Mouse (Mus musculus) T-helper 17 cell (primary cell): Measurements from ENCODE around the gene Pitpnm1.
"Not testable (repeated sequence)": the region's sequence is repeated elsewhere in the genome, so short reads cannot be mapped to it uniquely, and the experiment has no call there.

Source experiments
- in situ Hi-C, 2 experiments: fragments of 300-600 bp; cut with MboI, MseI; formaldehyde crosslinking; loops; 1 replicate in 1 of 2; 2 replicates in 1 of 2; pipeline ENCODE4 v1.15.1; 2025; ENCODE audit warnings: high pct_unique_total_duplicates in 2 of 2

Pitpnm1 gene

DNA sequence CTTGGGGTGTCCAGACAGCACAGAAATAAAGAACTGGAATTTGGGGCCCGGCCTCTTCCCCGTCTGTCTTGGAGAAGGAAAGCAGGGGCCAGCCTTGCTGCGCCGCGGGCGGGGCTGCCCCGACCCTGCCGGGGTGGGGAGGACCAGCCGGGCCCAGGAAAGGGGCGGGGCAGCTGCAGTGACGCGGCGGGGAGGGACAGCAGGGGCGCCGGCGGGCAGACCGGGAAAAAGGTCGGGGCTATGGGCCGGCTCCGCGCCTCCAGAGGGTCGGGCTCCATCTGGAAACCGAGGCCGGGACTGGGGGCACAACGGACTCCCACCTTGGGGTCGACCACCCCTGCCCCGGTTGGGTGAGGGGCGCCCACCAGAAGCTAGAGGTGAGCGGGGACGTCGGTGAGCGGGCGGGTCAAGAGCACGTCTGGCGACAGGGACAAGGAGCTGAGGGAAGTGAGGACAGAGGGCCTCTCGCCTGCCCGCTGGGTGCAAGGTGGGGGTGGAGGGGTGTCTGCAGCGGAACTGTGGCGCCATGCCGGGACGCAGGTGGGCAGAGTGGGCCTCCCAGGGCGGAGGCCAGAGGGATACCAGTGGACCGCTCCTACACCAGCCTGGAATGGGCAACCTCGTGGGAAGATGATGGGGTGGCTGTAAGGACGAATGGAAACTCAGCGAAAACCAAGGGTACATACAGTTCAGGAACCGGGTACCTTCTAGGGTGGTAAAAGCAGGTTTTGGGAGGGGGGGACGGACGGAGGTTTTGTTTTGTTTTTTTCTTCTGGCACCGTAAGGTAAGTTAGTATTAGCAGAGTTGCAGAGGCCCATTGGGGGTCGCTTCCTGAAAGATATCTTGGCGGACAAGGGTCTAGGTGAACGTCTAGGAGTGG, at the start of gene Pitpnm1:
Gene Pitpnm1, plus strand, starts transcription at position 162 of the 881 bp plus-strand sequence.
- in situ Hi-C loops = loop anchor here (5.0 to 10.0 kb wide), 3 partner anchors 43 to 515 kb away; partner anchors contain the start of genes Gstp3 (in 1 of the 2), Lrfn4 (in 1 of the 2) and Ptprcap (in 1 of the 2)

DNA sequence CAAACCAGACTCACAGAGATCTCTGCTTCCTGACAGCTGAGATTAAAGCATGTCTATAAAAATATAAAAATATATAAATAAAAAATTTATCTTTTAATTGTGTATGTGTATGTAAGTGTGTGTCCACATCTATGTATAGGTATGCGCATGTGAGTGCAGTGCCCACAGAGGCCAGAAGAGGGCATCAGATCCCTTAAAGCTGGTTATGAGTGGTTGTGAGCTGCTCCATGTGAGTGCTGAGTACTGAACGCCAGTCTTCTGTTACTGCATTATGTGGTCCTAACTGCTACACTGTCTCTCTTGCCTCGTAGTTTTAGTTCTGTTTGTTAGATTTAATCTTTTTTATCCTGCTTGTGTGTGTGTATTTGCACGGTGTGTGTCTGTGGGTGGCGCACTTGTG, 48.8 kb upstream of the Pitpnm1 start:
- in situ Hi-C loops = no loop called here

DNA sequence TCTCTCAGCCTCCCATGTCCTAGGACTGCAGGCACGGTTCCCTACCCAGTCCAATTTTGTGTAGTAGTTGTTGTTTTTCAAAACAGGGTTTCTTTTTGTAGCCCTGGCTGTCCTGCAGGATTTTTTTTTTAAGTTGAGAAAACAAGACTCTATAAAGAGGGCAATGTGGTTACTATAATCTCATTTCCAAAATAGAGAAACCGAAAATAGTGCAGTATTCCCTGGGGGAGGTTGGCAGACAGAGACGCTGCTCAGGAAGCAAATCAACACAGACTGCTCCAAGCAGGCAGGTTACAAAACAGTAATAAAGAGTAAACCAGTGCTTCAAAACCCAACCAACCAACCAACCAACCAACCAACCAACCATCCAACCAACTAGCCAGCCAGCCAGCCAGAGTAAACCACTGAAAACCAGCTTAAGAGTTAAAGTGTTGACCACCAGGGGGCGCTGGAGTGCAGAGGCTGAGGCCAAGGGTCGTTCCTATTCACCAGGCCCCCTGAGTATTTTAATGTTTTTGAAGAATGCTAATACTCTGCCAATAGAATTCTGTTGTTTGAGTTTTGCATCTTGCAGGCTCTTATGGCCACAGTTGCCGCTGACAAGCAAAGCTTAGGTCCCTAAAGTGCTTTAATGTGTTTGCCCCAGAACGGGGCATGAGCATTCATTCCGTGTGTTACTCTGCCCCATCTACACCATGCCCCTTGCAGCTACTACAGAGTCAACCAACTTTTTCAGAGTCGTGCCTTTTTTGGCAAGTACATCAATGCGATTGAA, 47.9 kb upstream of the Pitpnm1 start:
- in situ Hi-C loops = no loop called here

DNA sequence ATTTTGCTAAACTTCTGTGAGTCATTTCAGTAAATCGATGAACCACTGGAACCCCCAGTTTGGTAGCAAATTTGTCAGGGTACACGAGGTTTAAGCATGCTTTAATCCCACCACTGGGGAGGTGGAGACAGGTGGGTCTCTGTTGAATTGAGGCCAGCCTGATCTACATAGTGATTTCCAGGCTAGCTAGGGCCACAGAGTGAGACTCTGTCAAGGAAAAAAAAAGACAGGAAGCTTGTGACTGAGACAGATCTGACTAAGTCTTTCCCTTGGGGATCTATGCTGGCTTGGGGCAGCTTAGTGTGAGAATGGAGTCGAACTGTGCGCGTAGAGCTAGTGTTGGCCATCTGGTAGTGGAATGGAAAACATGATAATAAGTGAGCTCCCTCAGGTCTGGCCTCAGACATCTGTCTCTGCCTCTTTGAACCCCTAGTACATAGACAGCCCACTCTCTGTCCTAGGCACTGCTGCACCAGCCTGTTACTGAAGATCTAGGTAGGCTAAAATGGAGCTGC, 47.2 kb upstream of the Pitpnm1 start:
- in situ Hi-C loops = no loop called here

DNA sequence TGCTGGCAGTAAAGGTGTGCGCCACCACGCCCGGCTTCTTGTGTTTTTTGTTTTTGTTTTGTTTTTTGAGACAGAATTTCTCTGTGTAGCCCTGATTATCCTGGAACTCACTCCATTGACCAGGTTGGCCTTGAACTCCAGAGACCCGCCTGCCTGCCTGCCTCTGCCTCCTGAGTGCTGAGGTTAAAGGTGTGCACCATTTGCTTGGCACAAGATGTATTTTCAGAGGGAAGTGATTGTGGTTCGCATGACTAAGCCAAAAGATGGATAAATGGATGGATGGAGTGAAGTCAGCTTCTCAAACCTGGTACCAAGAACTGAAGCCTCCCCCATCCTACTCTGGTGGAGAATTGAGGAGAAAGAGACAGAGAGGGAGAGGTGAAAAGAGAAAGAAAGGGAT, 45.2 kb upstream of the Pitpnm1 start:
- in situ Hi-C loops = loop anchor here in 1 of 2 experiments (5.0 kb wide), 1 partner anchor 43 kb away; the partner anchor contains the start of genes Cdk2ap2 and Pitpnm1

DNA sequence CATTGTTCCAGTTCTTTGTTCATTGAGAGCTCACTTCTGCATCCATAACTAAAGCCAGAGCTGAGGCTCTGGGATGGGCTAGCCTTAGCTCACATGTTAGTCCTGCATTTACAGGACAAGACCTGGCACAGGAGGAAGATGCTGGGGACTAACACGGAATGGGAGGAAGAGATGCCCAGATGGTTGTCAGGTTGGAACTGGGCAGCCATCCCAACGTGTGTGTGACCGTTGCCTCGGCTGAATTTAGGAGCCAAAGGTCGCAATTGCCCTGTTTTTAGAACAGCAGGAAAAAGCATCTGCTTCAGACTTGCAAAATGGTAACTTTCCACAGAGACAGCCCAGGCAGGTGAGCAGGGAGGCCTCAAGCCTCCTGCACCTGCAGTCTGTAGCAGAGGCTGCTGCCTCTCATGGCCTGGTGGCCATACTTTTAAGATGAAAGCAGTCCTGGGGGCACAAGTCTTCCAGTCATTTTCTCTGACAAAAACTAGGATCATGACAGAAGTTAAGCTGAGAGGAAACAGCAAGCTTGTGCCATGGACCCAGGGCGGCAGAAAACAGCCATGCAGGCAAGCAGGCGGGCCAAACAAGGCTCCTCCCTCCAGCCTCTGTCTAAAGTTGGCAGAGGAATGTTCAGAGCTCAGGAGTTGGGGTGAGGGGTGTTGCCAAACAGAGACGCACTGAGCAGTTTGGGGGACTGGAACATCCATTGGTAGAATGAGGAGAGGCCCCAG, 44.4 kb upstream of the Pitpnm1 start:
- in situ Hi-C loops = loop anchor here in 1 of 2 experiments (5.0 kb wide), 1 partner anchor 42 kb away; the partner anchor contains the start of genes Cdk2ap2 and Pitpnm1

DNA sequence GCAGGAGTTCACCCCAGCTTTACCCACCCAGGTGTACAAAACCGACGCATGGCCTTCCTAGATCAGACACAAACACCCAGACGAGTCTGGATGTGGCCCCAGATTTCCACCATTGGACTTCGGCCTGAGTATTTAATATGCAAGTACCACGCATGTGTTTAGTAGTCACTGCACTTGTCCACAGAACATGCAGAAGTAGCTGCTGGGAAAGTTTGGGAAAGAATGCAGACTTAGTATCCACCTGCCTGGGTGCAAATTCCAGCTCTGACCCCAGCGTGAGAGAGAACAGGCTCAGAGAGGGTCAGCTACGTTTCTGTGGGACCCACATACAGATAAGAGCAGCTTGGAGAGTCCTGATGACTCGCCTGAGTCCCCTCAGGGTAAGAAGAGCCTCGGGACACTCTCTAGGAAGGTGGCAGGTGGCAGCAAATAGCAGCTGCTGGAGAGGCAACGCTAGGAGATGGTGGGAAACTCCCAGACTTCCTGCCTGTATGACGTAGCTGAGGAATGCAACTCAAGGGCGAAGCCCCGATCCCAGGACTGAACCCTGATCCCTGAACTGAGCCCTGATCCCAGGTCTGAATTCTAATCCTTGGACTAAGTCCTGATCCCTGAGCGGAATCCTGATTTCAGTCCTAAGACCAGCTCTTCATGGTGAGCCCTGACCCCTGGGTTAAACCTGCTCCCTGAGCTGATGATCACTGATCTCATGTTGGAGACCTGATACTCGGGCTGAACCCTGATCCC, 43.7 kb upstream of the Pitpnm1 start:
- in situ Hi-C loops = loop anchor here in 1 of 2 experiments (5.0 kb wide), 1 partner anchor 41 kb away; the partner anchor contains the start of genes Cdk2ap2 and Pitpnm1

DNA sequence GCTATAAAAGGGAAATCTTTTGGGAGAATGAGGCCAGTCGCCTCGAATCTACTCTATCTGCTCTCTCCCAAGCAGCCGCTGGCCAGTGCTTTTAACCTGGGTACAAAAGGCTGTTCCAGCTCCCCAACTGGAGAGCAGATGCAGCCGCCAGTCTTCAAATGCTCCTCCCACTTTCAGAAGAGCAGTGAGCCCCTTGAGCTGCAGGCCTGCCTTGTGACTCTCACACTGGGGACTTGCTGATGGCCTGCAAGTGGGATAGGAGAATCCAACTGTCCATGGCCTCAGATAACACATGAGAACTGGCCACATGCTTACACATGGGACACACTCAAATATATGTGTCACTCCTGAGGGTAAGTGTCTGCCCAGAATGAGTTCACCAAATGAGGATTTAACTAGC, 43.1 kb upstream of the Pitpnm1 start:
- in situ Hi-C loops = loop anchor here in 1 of 2 experiments (5.0 kb wide), 1 partner anchor 41 kb away; the partner anchor contains the start of genes Cdk2ap2 and Pitpnm1

DNA sequence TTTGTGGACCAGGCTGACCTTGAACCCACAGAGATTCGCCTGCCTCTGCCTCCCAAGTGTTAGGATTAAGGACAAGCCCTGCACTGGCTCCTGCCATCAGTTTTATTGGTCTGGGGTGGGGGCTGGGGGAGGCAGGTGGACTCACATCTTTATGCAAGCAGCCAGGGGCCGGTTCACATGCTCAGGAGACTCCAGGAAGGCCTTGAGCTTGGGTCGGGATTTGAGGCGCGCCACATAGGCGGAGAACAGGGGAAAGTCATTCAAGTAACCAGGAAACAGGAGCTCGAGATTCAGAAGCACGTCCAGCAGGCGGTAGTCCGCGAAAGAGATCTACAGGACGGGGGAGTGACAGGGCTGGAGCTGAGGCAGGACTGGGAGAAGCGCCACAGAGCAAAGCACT, 42.4 kb upstream of the Pitpnm1 start:
- in situ Hi-C loops = loop anchor here in 1 of 2 experiments (5.0 kb wide), 1 partner anchor 40 kb away; the partner anchor contains the start of genes Cdk2ap2 and Pitpnm1

DNA sequence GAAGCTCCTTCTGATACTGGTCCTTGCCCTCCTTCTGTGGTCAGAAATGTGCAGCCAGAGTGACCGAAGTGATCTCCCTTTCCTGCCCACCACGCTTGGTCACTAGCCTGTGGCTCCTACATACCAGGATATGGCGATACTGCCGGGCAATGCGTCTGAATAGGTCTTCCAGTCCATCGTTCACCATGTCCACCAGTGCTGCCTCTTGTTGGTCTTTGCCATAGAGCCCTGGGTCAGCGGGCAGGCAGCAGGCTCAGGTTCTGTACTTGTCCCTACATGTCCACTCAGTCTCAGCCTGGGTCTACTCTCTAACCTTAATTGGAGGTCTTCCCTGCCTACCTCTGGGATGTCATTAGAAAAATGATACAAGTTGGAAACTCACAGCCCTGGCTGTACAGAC, 41.8 kb upstream of the Pitpnm1 start:
- in situ Hi-C loops = loop anchor here in 1 of 2 experiments (5.0 kb wide), 1 partner anchor 39 kb away; the partner anchor contains the start of genes Cdk2ap2 and Pitpnm1

DNA sequence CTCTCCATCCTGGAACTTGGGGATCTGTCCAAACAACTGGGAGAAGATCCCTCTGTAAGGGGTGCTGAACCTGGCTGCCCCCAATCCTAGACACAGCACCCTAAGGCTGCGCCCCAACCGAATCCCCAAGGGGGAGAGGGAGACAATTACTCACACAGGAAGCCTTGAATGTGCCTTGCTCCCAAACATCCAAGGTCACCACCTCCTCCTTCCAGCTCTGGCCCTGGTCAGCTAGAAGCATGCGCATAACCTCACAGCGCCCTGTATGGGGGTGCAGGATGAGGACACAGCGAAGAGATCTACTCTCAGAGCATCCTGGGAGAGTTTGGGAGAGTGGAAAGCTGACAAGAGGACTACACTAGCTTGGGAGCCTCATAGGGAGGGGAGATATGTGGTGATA, 41.2 kb upstream of the Pitpnm1 start:
- in situ Hi-C loops = loop anchor here in 1 of 2 experiments (5.0 kb wide), 1 partner anchor 39 kb away; the partner anchor contains the start of genes Cdk2ap2 and Pitpnm1

DNA sequence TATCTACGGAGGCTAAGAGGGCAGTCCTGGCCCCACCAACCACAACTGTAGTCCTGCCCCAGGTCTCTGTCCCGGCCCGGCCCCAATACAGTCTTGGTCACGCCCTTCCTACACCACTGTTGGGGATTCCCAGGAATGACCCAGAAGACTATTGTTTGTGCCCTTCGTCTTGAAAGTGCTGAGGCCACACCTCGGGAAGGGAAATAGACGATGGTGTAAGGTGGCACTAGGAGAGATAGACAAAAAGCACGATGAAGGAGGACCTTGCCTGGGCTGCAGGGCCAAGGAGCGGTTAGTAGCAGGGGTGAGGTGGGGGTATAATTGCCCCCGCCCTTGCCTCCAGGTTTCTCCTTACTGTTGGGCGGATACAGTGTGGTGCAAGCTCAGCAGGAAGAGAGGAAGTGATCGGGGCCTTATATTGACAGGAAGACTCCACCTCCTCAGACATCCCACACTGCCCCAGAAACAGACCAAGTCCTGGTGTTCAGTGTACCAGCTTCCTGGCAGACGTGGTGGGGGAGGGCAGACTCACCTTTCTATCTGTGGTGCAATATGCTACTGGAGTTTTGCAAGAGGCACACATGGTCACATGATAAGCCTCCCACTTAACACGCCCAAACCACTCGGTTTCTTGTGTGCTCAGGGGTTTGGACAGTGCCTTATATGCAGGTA, 40.6 kb upstream of the Pitpnm1 start, which contains the start of gene Gstp3:
Gene Gstp3, minus strand, starts transcription at position 501 of the 672 bp plus-strand sequence.
- in situ Hi-C loops = loop anchor here in 1 of 2 experiments (5.0 kb wide), 1 partner anchor 38 kb away; the partner anchor contains the start of genes Cdk2ap2 and Pitpnm1

DNA sequence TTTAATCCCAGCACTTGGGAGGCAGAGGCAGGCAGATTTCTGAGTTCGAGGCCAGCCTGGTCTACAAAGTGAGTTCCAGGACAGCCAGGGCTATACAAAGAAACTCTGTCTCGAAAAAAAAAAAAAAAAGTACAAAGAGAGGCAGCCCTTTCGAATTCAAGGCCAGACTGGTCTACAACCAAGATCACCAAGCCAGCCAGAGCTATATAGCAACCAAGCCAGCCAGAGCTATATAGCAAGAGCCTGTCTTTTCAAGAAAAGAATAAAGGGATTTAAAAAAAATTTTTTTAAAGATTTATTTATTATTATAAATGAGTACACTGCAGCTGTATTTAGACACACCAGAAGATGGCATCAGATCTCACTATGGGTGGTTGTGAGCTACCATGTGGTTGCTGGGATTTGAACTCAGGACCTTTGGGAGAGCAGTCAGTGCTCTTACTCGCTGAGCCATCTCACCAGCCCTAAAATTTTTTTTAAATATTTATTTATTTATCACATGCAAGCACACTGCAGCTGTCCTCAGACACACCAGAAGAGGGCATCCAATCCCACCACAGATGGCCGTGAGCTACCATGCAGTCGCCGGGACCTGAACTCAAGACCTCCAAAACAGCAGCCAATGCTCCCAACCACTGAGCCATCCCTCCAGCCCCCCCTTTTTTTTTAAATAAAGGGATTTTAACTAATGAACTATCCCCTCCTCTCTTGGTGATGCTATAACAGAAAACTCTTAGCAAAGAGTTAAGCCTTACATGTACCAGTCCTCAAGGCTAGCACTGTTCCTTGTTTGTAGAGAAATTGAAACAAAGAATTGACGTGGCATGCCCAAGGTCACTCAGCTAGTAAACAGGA, 39.5 kb upstream of the Pitpnm1 start:
- in situ Hi-C loops = not testable (repeated sequence)

DNA sequence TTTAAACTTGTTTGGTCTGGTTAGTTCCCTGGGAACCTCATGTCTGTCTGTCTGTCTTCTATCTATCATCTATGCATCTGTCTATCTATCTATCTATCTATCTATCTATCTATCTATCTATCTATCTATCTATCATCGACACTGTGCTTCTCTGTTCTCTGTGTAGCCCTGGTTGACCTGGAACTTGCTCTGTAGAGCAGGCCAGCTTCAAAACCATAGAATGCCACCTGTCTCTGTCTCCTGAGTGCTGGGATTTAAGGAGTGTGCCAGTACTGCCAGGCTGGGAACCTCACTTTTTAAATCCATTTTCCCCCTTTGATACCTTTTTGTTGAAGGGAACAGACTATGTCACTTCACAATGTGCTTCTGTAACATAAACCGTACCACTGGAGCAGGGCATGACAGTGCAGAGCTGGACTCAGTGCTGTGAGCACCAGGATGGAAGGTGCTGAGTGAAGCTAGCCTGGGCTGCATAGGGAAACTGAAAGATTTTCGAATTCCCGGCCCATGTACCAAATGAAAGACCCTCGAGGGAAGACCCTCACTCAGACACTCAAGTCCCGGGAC, 38.8 kb upstream of the Pitpnm1 start:
- in situ Hi-C loops = no loop called here

DNA sequence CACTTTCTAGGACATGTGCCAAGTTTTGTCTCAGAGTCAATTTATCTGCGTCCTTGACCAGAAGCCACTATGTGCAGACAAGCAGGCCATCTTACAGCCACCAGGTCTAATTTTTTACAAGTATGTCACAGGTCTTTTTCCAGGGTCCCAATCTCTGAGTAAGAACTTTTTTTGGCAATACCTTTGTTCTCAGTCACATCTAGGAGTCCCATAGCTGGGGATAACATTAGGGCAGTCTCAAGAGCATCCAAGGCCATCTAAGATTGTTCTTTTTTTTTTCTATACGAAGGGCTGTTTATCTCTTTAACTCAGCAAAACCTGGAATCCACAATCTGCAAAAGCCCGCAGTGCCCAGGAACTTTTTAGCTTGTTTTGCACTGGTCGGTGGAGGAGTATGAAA, 36.4 kb upstream of the Pitpnm1 start:
- in situ Hi-C loops = not testable (repeated sequence)

DNA sequence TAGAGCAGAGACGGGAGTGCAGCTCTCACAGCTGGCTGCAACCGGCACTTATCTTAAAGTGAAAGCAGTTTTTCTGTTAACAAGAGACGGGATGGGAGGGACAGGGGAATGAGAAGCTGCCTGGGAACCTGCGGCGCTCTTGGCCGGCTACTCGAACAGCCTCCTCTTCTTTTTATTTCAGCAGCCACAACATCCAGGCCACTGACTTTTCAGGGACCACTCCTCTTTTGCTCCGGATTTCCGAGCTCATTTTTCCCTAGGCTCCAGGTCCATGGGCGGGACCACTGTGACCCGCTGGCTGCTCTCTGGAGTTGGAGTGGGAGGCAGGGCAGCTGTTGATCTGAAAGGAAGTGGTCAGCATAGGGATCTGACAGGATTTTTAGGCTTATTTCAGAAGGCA, 35.3 kb upstream of the Pitpnm1 start:
- in situ Hi-C loops = not testable (repeated sequence)

DNA sequence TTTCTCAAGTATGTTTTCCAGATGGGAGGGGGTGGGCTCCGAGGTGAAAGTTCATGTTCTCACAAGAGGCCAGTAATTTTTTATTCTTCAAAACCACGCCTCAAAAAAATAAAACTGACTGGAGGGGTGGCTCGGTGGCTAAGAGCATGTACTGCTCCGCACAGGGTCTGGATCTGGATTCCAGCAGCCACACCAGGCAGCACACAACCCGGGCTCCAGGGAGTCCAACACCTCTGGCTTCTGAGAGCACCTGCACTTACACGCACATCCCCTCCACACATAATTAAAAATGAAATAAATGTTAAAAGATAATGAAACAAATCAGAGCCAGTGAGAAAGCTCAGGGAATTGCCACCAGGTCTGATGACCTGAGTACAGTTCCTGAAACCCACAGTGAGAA, 33.5 kb upstream of the Pitpnm1 start:
- in situ Hi-C loops = no loop called here

DNA sequence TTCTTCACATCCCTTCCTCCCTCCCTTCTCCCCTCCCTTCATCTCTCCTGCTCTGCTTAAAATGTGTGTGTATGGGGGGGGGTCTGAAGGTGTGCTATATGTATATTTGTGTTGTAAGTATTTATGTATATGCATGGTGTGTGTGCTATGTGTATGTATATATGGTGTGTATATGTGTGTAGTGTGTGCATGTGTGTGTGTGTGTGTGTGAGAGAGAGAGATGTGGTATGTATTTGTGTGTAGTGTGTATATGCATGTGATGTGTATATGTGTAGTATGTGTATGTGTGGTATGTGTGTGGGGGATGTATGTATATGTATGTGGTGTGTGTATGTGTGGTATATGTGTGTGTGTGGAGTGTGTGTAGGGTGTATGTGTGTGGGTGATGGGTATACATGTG, 32.9 kb upstream of the Pitpnm1 start:
- in situ Hi-C loops = no loop called here
